Mouse (Mus musculus) cerebellum, adult 2 months (tissue): ENCODE measurements around the gene Nabp1. TPM values are rescaled to one million over a fixed set of nuclear protein-coding genes. Genes with fewer than 3 reads are reported as not detected.
"Not testable (repeated sequence)": the region's sequence is repeated elsewhere in the genome, so short reads cannot be mapped to it uniquely, and the experiment has no call there.

ENCODE experiments used
- DNase-seq, 2 experiments: peaks; one replicate each; pipeline ENCODE4 v3.0.0; 2021
- H3K27ac ChIP-seq: fragments of 200-500 bp; 2 replicates; pipeline ENCODE4 v1.5.1; 2012; ENCODE audit warnings: low read length, control low read depth, inconsistent platforms; ENCODE audit not compliant: insufficient read depth
- H3K27me3 ChIP-seq: fragments of 200-500 bp; 2 replicates; pipeline ENCODE4 v1.6.1; 2012; ENCODE audit warnings: inconsistent platforms, mild to moderate bottlenecking, low read length, moderate library complexity; ENCODE audit not compliant: control insufficient read depth, insufficient read depth
- H3K4me1 ChIP-seq: fragments of 200-500 bp; 2 replicates; pipeline ENCODE4 v1.6.1; 2011; ENCODE audit warnings: low read length; ENCODE audit not compliant: control insufficient read depth, insufficient read depth
- H3K4me3 ChIP-seq: fragments of 200-500 bp; replicated peaks from 2 replicates; pipeline ENCODE3; 2011; ENCODE audit warnings: mild to moderate bottlenecking, low read depth, low read length, control low read depth; ENCODE audit not compliant: insufficient read depth
- CTCF ChIP-seq: fragments of 200-500 bp; IDR thresholded peaks from 2 replicates; pipeline ENCODE4 v1.5.1; 2011; ENCODE audit warnings: low read depth, mild to moderate bottlenecking, control low read depth, low read length, moderate library complexity, borderline replicate concordance; ENCODE audit not compliant: insufficient read depth
- POLR2A ChIP-seq: fragments of 200-500 bp; IDR thresholded peaks from 2 replicates; pipeline ENCODE4 v1.6.1; 2011; ENCODE audit warnings: low read length, control low read depth, borderline replicate concordance; ENCODE audit not compliant: insufficient read depth
- WGBS: fragments of 180-500 bp; shearing (Covaris S2); methylation state at CpG from one replicate; pipeline ENCODE4 v1.1.7; 2018; 5-methylcytosine and 5-hydroxymethylcytosine counted together
- polyA plus RNA-seq: library from polyadenylated mRNA; depleted of rRNA; stranded (reverse); fragments of >200 nt; gene quantifications from 2 replicates; pipeline ENCODE4 v1.2.3, GENCODE M21; 2012; rRNA removed

Gene Nabp1
- polyA plus RNA-seq, 1 experiment, result 8.2 TPM

- WGBS, result 98% methylated on average over 9 of the region's 9 CpGs
- TF ChIP-seq CTCF (no peak), POLR2A (no peak)
- no peak for DNase-seq
- Histone ChIP-seq H3K27ac (no peak overlapping the region), H3K4me3 (no peak overlapping the region), H3K27me3 (no peaks in the 10 kb centered on the region), H3K4me1 (no peaks in the 10 kb centered on the region)
Measured at GRCm38 (mm10) chr1:51426298-51426697, 51.9 kb downstream of the Nabp1 start.

DNA sequence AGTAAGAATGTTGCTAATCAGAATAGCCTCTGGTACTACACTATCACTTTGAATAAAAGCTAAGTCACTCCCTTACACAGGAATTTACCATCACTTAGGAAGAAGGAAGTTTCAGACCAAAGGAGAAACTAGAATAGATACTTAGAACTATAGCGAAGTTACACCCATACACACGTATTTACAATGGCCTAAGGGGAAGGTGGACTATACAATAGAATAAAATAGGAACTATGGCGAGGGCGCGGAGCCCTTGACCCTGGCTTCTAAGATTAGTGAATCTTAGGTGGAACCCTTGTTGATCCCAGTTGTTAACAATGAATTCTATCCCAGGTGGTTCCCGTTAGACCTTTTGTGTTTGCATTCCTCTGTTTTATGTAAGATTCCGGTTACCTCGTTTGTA is 57.2 kb downstream of the Nabp1 start:
- DNase-seq, H3K4me1 ChIP-seq, H3K27me3 ChIP-seq, H3K4me3 ChIP-seq, H3K27ac ChIP-seq: not testable (repeated sequence)
- WGBS, result 95% methylated on average over 8 of the region's 8 CpGs

GRCm38 (mm10) chr1:51418753-51419152 is 59.5 kb downstream of the Nabp1 start:
- no peak overlapping the region for H3K27ac ChIP-seq
- no peak for DNase-seq
- no peaks in the 10 kb centered on the region for H3K4me1 ChIP-seq
- TF ChIP-seq POLR2A, result no peak
- no peak for TF ChIP-seq CTCF
- 45% methylated on average over 5 of the region's 5 CpGs for WGBS
- H3K27me3 ChIP-seq, result no peaks in the 10 kb centered on the region
- no peak overlapping the region for H3K4me3 ChIP-seq

Other genes starting within 250 kb of the Nabp1 start
- gene Cavin2, start 189.3 kb downstream of the Nabp1 start, polyA plus RNA-seq, result 6.5 and 8.5 TPM in 2 replicates